Mouse (Mus musculus) forebrain, postnatal 0 days (tissue): ENCODE measurements around the gene Il1rl2. TPM values are rescaled to one million over a fixed set of nuclear protein-coding genes. Genes with fewer than 3 reads are reported as not detected.
A peak's percentile ranks its signal among the peaks of the same experiment; 100 is the strongest.

Source experiments
- ATAC-seq: fragments of 200-750 bp; cut with Nextera tagmentation; 2 replicates; pipeline ENCODE4 v1.8.0; 2017; ENCODE audit warnings: mild to moderate bottlenecking, moderate library complexity
- DNase-seq: peaks from one replicate; pipeline ENCODE4 v3.0.0-alpha.2; 2015
- H3K27ac ChIP-seq: fragments of 300-500 bp; sonication (generic); 2 replicates; pipeline ENCODE4 v1.5.1; 2014; ENCODE audit warnings: low read depth, mild to moderate bottlenecking, antibody characterized with exemption, low read length, moderate library complexity, mixed read lengths
- H3K27me3 ChIP-seq: fragments of 300-500 bp; sonication (generic); 2 replicates; pipeline ENCODE4 v1.6.1; 2014; ENCODE audit warnings: mild to moderate bottlenecking, low read length, mixed read lengths; ENCODE audit not compliant: insufficient read depth
- H3K36me3 ChIP-seq: fragments of 300-500 bp; sonication (generic); 2 replicates; pipeline ENCODE4 v1.6.1; 2014; ENCODE audit warnings: mild to moderate bottlenecking, moderate library complexity; ENCODE audit not compliant: insufficient read depth
- H3K4me1 ChIP-seq: fragments of 300-500 bp; sonication (generic); 2 replicates; pipeline ENCODE4 v1.6.1; 2014; ENCODE audit warnings: antibody characterized with exemption; ENCODE audit not compliant: insufficient read depth
- H3K4me2 ChIP-seq: fragments of 300-500 bp; sonication (generic); 2 replicates; pipeline ENCODE4 v1.6.1; 2014; ENCODE audit warnings: low read depth, mild to moderate bottlenecking, moderate library complexity
- H3K4me3 ChIP-seq: fragments of 300-500 bp; sonication (generic); 2 replicates; pipeline ENCODE4 v1.5.1; 2014; ENCODE audit warnings: low read depth, low read length, mixed read lengths
- H3K9ac ChIP-seq: fragments of 300-500 bp; sonication (generic); 2 replicates; pipeline ENCODE4 v1.6.1; 2014; ENCODE audit warnings: mild to moderate bottlenecking
- H3K9me3 ChIP-seq: fragments of 300-500 bp; sonication (generic); 2 replicates; pipeline ENCODE4 v1.6.1; 2016; ENCODE audit warnings: low read length
- CTCF ChIP-seq: sonication (generic); IDR thresholded peaks from 2 replicates; pipeline ENCODE4 v1.5.1; 2016; ENCODE audit warnings: antibody characterized with exemption, control low read depth, low read depth
- WGBS: fragments of 180-500 bp; shearing (Covaris S2); extraction: QIAGEN DNeasy Blood & Tissue Kit; methylation state at CpG from one replicate; pipeline ENCODE4 v1.1.7; 2014; 5-methylcytosine and 5-hydroxymethylcytosine counted together
- polyA plus RNA-seq: library from polyadenylated mRNA; unstranded; fragments of >200 nt; fragmentation: Nextera tagmentation; extraction: Ambion mirVana; gene quantifications from 2 replicates; pipeline ENCODE4 v1.2.1, GENCODE M21; 2015
- total RNA-seq: library from RNA; depleted of rRNA; stranded (reverse); fragments of >200 nt; gene quantifications from 2 replicates; pipeline ENCODE4 v1.2.3, GENCODE M21; 2014

The Il1rl2 gene
- total and polyA plus RNA-seq, 2 experiments from 2014 or later, result 0.76 to 1.8 TPM

DNA sequence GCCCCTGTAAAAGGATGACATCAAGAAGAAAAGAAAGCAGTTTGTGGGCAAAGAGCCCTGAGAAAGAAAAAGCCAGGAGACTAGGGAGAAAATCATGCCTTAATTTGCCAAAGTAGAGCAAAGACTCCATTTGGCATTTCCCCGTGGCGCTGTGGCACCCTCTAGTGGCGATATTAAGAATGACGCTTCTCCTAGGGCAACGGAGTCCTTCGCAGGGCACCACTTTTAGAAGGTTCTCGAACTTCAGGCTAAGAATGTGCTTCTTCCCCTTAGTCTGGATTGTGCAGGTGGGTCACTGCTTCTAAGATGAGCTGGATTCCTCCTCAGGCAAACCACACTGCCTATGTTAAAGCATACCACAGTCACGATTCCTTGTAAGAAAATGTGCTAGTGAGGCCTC is 54.4 kb downstream of the Il1rl2 start:
- Histone ChIP-seq H3K4me2 (no peak overlapping the region), H3K4me1 (no peaks in the 10 kb centered on the region), H3K36me3 (no peaks in the 10 kb centered on the region), H3K27me3 (no peaks in the 10 kb centered on the region), H3K27ac (no peak overlapping the region), H3K9ac (no peak overlapping the region), H3K4me3 (no peak overlapping the region), H3K9me3 (no peaks in the 10 kb centered on the region)
- TF ChIP-seq CTCF, result peak; percentile 98
- WGBS, result 12% methylated on average over 8 of the region's 8 CpGs
- DNase-seq (peak; percentile 89), ATAC-seq (peak; percentile 54)

DNA sequence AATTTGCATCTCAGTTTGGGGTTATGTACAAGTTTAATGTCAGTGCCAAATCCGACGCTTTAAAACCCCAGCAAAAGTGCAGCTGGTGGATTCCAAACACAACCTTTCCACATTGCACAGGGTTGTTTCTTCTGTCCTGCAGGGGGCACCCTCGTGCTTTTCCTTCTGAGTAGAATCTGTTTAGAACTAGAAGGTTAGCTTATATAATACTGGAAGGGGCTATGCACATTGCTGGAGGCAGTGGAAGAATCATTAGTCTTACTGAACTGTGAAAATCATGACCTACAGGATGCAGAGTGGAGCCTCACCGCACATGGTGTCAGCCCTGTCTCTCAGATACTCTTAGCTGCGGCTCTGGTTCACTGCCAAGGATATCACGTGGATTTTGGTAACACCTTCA is 55.7 kb downstream of the Il1rl2 start:
- TF ChIP-seq CTCF, result peak; percentile 63
- H3K9me3 ChIP-seq, result no peaks in the 10 kb centered on the region
- H3K9ac ChIP-seq, result no peak overlapping the region
- no peaks in the 10 kb centered on the region for H3K4me1 ChIP-seq
- DNase-seq, result peak; percentile 57
- H3K36me3 ChIP-seq, result no peaks in the 10 kb centered on the region
- no peak overlapping the region for H3K4me2 ChIP-seq
- WGBS, result 57% methylated on average over 6 of the region's 6 CpGs
- no peak overlapping the region for H3K4me3 ChIP-seq
- H3K27ac ChIP-seq, result no peak overlapping the region
- no peak for ATAC-seq
- no peaks in the 10 kb centered on the region for H3K27me3 ChIP-seq

DNA sequence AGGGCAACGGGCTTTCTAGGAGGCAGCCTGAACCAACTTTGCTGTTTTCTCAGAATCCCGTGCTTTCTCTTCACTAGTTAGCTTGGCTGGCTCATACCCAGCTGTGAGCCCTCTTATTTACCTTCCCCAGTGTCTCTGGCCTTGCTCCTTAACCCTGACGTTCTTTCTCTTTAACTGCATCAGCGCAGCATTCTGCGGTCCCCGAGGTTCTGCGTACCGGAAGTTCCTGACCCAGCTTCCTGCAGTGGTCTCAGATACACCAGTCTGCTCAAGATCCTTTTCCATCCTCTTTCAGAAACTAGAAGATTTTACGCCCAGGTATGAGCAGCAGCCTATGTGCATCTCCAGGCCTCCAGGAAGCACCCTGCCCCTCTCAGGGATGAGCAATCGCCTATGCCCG is 56.6 kb downstream of the Il1rl2 start:
- H3K9ac ChIP-seq, result no peak overlapping the region
- H3K9me3 ChIP-seq, result no peaks in the 10 kb centered on the region
- H3K36me3 ChIP-seq, result no peaks in the 10 kb centered on the region
- no peak overlapping the region for H3K4me2 ChIP-seq
- no peak overlapping the region for H3K4me3 ChIP-seq
- no peak overlapping the region for H3K27ac ChIP-seq
- no peak for ATAC-seq
- no peak for TF ChIP-seq CTCF
- no peaks in the 10 kb centered on the region for H3K27me3 ChIP-seq
- DNase-seq, result no peak
- no peaks in the 10 kb centered on the region for H3K4me1 ChIP-seq
- WGBS, result 84% methylated on average over 11 of the region's 11 CpGs

DNA sequence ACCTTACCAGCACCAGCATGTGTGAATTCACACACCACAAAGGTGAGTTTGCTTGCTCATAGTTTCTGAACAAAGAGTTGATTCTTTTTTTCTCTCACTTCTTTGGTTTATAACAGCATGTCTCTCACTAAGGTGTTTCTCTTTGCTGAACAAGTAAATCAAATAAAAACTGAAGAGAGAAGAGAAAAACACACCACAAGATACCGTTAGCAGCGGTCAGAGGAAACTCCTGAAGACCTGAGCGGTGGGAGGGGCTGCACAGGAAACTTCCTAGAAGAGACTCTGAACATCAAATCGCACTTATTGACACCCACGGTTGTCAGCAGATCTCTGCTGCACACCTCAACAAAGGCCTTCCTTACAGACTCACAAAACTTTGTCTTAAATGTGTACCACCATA is 58.4 kb downstream of the Il1rl2 start:
- Histone ChIP-seq H3K4me1 (no peaks in the 10 kb centered on the region), H3K4me2 (no peak overlapping the region), H3K4me3 (no peak overlapping the region), H3K36me3 (no peaks in the 10 kb centered on the region), H3K9me3 (no peaks in the 10 kb centered on the region), H3K27ac (no peak overlapping the region), H3K27me3 (no peaks in the 10 kb centered on the region), H3K9ac (no peak overlapping the region)
- WGBS, result 84% methylated on average over 5 of the region's 5 CpGs
- no peak for TF ChIP-seq CTCF
- DNase-seq (no peak), ATAC-seq (no peak)

DNA sequence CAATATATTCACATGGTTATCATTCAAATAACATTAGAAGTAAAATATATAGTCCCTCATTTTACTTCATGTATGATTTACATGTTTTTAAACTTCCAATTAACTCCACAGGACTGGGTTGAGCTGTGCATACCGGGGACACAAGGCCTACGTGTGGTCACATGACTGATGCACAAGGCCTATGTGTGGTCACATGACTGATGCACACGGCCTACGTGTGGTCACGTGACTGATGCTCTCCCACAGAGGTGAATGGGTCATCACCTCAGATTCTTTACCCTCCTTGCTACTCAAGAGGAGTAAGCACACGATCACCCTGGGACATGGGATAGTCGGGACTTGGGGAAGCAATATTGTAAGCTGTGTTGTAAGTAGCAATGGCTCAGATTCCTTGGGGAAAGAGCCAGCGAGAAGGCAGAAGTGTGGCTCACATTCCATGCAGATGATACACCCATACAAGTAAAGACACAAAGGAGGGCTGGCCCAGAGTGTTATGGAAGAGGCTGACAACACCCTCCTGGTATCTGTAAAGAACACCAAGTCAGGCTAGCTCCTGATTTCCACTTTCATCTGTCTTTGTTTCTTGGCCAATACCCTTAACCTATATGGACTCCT is 60.6 kb downstream of the Il1rl2 start:
- Histone ChIP-seq H3K9me3 (no peaks in the 10 kb centered on the region), H3K36me3 (no peaks in the 10 kb centered on the region), H3K27ac (no peak overlapping the region), H3K4me2 (no peak overlapping the region), H3K4me3 (no peak overlapping the region), H3K4me1 (no peaks in the 10 kb centered on the region), H3K9ac (no peak overlapping the region), H3K27me3 (no peaks in the 10 kb centered on the region)
- no peak for DNase-seq
- 93% methylated on average over 8 of the region's 8 CpGs for WGBS
- ATAC-seq, result no peak
- no peak for TF ChIP-seq CTCF

DNA sequence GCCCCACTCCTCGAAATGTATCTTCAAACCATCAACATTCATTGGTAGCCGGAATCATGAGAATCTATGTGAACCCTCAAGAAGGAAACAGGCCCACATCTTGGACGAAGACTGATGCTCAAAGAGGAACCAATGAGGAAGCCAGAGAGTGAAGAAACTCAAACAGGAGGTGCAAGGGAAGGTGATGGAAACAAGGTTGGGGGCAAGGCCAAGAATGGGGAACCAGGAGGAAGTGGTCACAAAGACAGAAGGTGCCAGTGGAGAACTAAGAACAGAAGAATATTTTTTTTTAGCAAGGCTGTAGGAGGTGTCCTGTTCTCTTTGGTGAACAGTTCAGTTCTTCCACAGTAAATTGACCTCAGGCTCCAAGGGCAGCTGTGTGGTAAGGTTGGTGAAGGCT is 67.0 kb downstream of the Il1rl2 start:
- no peak overlapping the region for H3K4me2 ChIP-seq
- TF ChIP-seq CTCF, result no peak
- no peaks in the 10 kb centered on the region for H3K9me3 ChIP-seq
- no peaks in the 10 kb centered on the region for H3K4me1 ChIP-seq
- no peak overlapping the region for H3K27ac ChIP-seq
- H3K27me3 ChIP-seq, result no peaks in the 10 kb centered on the region
- H3K4me3 ChIP-seq, result no peak overlapping the region
- H3K36me3 ChIP-seq, result no peaks in the 10 kb centered on the region
- DNase-seq (no peak), ATAC-seq (no peak)
- no peak overlapping the region for H3K9ac ChIP-seq
- 82% methylated on average over 3 of the region's 3 CpGs for WGBS

DNA sequence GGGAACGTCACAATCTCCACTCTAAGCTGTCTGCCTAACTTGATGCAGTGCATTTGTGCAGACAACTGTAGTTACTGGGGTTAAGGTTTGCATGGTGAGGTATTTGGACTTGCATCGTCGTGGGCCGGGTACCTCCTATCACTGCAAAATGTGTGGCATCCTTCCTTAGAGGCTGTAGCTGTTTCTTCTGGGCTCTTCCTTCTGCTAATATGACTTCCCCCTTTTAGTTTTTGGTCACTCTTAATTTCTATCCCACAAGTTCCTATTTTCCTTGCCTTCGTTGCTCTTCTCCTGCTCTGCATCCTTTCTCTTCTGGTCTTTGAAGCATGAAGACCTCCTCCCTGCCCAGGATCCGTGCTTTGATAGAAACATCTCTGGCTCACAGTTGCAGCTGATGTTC is 68.1 kb downstream of the Il1rl2 start:
- Histone ChIP-seq H3K4me3 (no peak overlapping the region), H3K4me1 (no peaks in the 10 kb centered on the region), H3K27me3 (no peaks in the 10 kb centered on the region), H3K9me3 (no peaks in the 10 kb centered on the region), H3K36me3 (no peaks in the 10 kb centered on the region), H3K27ac (no peak overlapping the region), H3K4me2 (no peak overlapping the region), H3K9ac (no peak overlapping the region)
- ATAC-seq (no peak), DNase-seq (no peak)
- TF ChIP-seq CTCF, result no peak
- 86% methylated on average over 6 of the region's 6 CpGs for WGBS
